13 mouse cellular contexts compared by ENCODE assay signal in genomic region chr2:167345508-167346164, GRCm38 (mm10). TPM values are rescaled to one million over a fixed set of nuclear protein-coding genes. Genes with fewer than 3 reads are reported as not detected.
DNase-seq lines count a peak whose midpoint lies in the region; ATAC-seq and TF ChIP-seq lines count a peak whose summit lies in the region.
"Had no signal": no experiment of that assay in that cellular context is flagged by ENCODE, and none has a peak within 500 bp of the region (broad histone marks: within the 10 kb centered on the region; RNA-seq: fewer than 3 reads in every experiment).

No protein-coding gene starts in this region.

- no peaks in the 10 kb centered on the region for H3K36me3 ChIP-seq in kidney, adult 2 months (ENCODE audit: control insufficient read depth, insufficient read depth, low read length)
- H3K36me3 ChIP-seq in megakaryocyte, embryonic 14.5 days (replicated peaks; ENCODE audit: low read length), result no peaks in the 10 kb centered on the region
- H3K36me3 ChIP-seq in intestine, embryonic 15.5 days, result no peaks in the 10 kb centered on the region
- H3K36me3 ChIP-seq: neural tube, embryonic 15.5 days had no signal

- no peak for ATAC-seq in megakaryocyte, adult 5-6 weeks (ENCODE audit: poor library complexity, severe bottlenecking)
- ATAC-seq in intestine, embryonic 15.5 days, result peak; percentile 24; the same call in 1 of the 2 replicates
- ATAC-seq: inflammation-experienced regulatory T-cells, adult 6 months; midbrain, embryonic 16.5 days had no signal

- peaks cover 3% of the 10 kb centered on the region; the same call in 1 of the 2 replicates for H3K9me3 ChIP-seq in megakaryocyte, embryonic 14.5 days
- H3K9me3 ChIP-seq in intestine, embryonic 15.5 days, result no peaks in the 10 kb centered on the region
- H3K9me3 ChIP-seq: neural tube, embryonic 15.5 days had no signal

- peak overlapping the region; percentile 30 for H3K27ac ChIP-seq in kidney, adult 2 months (ENCODE audit: insufficient read depth, low read depth, low read length)
- H3K27ac ChIP-seq in intestine, embryonic 15.5 days, result peak overlapping the region; percentile 58
- H3K27ac ChIP-seq: neural tube, embryonic 15.5 days had no signal

- peak overlapping the region; percentile 20; the same call in 1 of the 2 replicates for H3K4me3 ChIP-seq in kidney, adult 2 months (ENCODE audit: insufficient read depth, low read depth, low read length)
- peak overlapping the region; percentile 15 for H3K4me3 ChIP-seq in megakaryocyte, embryonic 14.5 days (replicated peaks)
- H3K4me3 ChIP-seq in intestine, embryonic 15.5 days (replicated peaks), result no peak overlapping the region
- H3K4me3 ChIP-seq: neural tube, embryonic 15.5 days had no signal

- H3K4me2 ChIP-seq in intestine, embryonic 15.5 days (replicated peaks), result peak overlapping the region; percentile 24; the same call in 1 of the 2 replicates
- H3K4me2 ChIP-seq: neural tube, embryonic 15.5 days had no signal

- TF ChIP-seq POLR2A in kidney, adult 2 months (IDR thresholded peaks at IDR 0.05; ENCODE audit: low read depth, low read length), result no peak

- TF ChIP-seq CTCF in kidney, adult 2 months (conservative IDR thresholded peaks at IDR 0.05; ENCODE audit: insufficient read depth, insufficient read length, low read depth, low read length), result peak; percentile 18; the same call in 1 of the 2 replicates

- H3K4me1 ChIP-seq in kidney, adult 2 months (ENCODE audit: control insufficient read depth, insufficient read depth, low read length), result peaks cover 16% of the 10 kb centered on the region
- peaks cover 59% of the 10 kb centered on the region for H3K4me1 ChIP-seq in megakaryocyte, embryonic 14.5 days
- H3K4me1 ChIP-seq in intestine, embryonic 15.5 days (replicated peaks), result peaks cover 28% of the 10 kb centered on the region

- no peak overlapping the region for H3K9ac ChIP-seq in intestine, embryonic 15.5 days
- H3K9ac ChIP-seq: neural tube, embryonic 15.5 days had no signal

- 40% methylated on average over 7 of the region's 7 CpGs for WGBS in kidney, adult 2 months
- 33% methylated on average over 7 of the region's 7 CpGs for WGBS in intestine, embryonic 15.5 days

- DNase-seq in kidney, adult 2 months, result peak; percentile 43
- no peak for DNase-seq in kidney, adult 11 months
- DNase-seq in frontal cortex, postnatal 36 days (ENCODE audit: low spot score in 2 of 2), result no peak
- no peak for DNase-seq in frontal cortex, postnatal 14 days (ENCODE audit: low spot score in 2 of 2)
- DNase-seq: embryo, embryonic 11 days; gastrocnemius, postnatal 36 days; lung, postnatal 14 days had no signal

- H3K27me3 ChIP-seq in kidney, adult 2 months (replicated peaks; ENCODE audit: control insufficient read depth, insufficient read depth, low read length), result no peaks in the 10 kb centered on the region
- H3K27me3 ChIP-seq in megakaryocyte, embryonic 14.5 days (replicated peaks), result peaks cover 44% of the 10 kb centered on the region
- no peaks in the 10 kb centered on the region for H3K27me3 ChIP-seq in intestine, embryonic 15.5 days (replicated peaks)

RNA-seq across cellular contexts. Expression of gene B4galt5, which starts 3.3 kb away (rescaled TPM):
- polyA plus RNA-seq in kidney, adult 2 months (2012; rRNA removed), result 51.5 and 54.2 TPM in 2 replicates
- 3.7 and 4.1 TPM in 2 replicates for polyA plus RNA-seq in megakaryocyte, embryonic 14.5 days (2012; ENCODE audit: insufficient read depth, low replicate concordance)
- 62.5 and 80.6 TPM in 2 replicates for total RNA-seq in megakaryocyte, adult 5-6 weeks (2015)
- total RNA-seq in megakaryocyte, adult 5-6 weeks (2017), result 52.4 and 67.3 TPM in 2 replicates
- 9.6 and 10.8 TPM in 2 replicates for polyA plus RNA-seq in intestine, embryonic 15.5 days (2015; fragmentation: Nextera tagmentation; extraction: Ambion mirVana)
